Mouse (Mus musculus): ENCODE results near the gene Kdr.

GRCm38 (mm10) chr5:75979108-75979507, 850 bp upstream of the Kdr start:
- TF ChIP-seq CTCF (IDR thresholded peaks at IDR 0.05; ENCODE audit: low read depth) (no peak), EP300 (optimal IDR thresholded peaks at IDR 0.05) (no peak)
